Mouse (Mus musculus): ENCODE results near the gene Higd1a. TPM values are rescaled to one million over a fixed set of nuclear protein-coding genes. Genes with fewer than 3 reads are reported as not detected.

Gene Higd1a
- 293 and 317 TPM in 2 replicates for polyA plus RNA-seq (2015; fragmentation: Nextera tagmentation; extraction: Ambion mirVana)

DNA sequence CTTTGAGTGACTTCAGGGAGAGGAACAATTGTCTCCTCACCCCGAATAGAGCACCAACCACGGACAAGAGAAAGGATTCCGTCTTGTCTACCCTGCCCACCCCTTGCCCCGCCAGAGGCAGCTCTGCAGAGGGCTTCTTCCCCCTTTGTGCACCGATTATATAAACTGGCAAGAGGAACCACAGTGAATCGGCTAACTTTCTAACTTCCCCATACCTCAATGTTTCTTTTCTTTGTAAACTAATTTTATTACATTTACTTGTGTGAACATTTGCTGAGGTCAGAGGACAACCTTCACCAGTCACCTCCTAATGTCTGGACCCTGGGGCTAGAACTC is at the start of gene Higd1a:
Gene Higd1a, minus strand, starts transcription at position 210 of the 336 bp plus-strand sequence.
- Histone ChIP-seq H3K9ac (ENCODE audit: low read length) (peak within 1 kb of the TSS; percentile 89), H3K27me3 (ENCODE audit: control insufficient read depth, insufficient read depth, low read length) (no peaks in the 10 kb centered on the region), H3K4me1 (ENCODE audit: control insufficient read depth, insufficient read depth, low read length) (peaks cover 15% of the 10 kb centered on the region), H3K9me3 (replicated peaks; ENCODE audit: control insufficient read depth, low read length) (no peaks in the 10 kb centered on the region), H3K4me2 (ENCODE audit: low read depth, low read length) (peak within 1 kb of the TSS; percentile 64), H3K4me3 (replicated peaks; ENCODE audit: low read length) (peak within 1 kb of the TSS; percentile 86), H3K27ac (ENCODE audit: low read length) (peak within 1 kb of the TSS; percentile 99), H3K36me3 (ENCODE audit: control insufficient read depth, insufficient read depth, low read length) (peaks cover 6% of the 10 kb centered on the region; the same call in 1 of the 2 replicates)
- WGBS, result 13% methylated on average over 6 of the region's 6 CpGs
- ATAC-seq (ENCODE audit: insufficient read depth, low FRiP score), result no peak

- no peak for ATAC-seq (ENCODE audit: insufficient read depth, low FRiP score)
- H3K4me1 ChIP-seq (ENCODE audit: control insufficient read depth, insufficient read depth, low read length), result no peaks in the 10 kb centered on the region
- H3K4me2 ChIP-seq (ENCODE audit: low read depth, low read length), result no peak overlapping the region
- no peaks in the 10 kb centered on the region for H3K36me3 ChIP-seq (ENCODE audit: control insufficient read depth, insufficient read depth, low read length)
- H3K27ac ChIP-seq (ENCODE audit: low read length), result no peak overlapping the region
- H3K9me3 ChIP-seq (replicated peaks; ENCODE audit: control insufficient read depth, low read length), result no peaks in the 10 kb centered on the region
- H3K4me3 ChIP-seq (replicated peaks; ENCODE audit: low read length), result no peak overlapping the region
- H3K27me3 ChIP-seq (ENCODE audit: control insufficient read depth, insufficient read depth, low read length), result no peaks in the 10 kb centered on the region
- no peak overlapping the region for H3K9ac ChIP-seq (ENCODE audit: low read length)
- 69% methylated on average over 10 of the region's 10 CpGs for WGBS
These were observed 49.4 kb upstream of the Higd1a start for GRCm38 (mm10) chr9:121907356-121908070.

- WGBS, result 84% methylated on average over 5 of the region's 5 CpGs
- Histone ChIP-seq H3K4me2 (ENCODE audit: low read depth, low read length) (no peak overlapping the region), H3K27me3 (ENCODE audit: control insufficient read depth, insufficient read depth, low read length) (no peaks in the 10 kb centered on the region), H3K4me1 (ENCODE audit: control insufficient read depth, insufficient read depth, low read length) (no peaks in the 10 kb centered on the region), H3K27ac (ENCODE audit: low read length) (no peak overlapping the region), H3K9me3 (replicated peaks; ENCODE audit: control insufficient read depth, low read length) (no peaks in the 10 kb centered on the region), H3K36me3 (ENCODE audit: control insufficient read depth, insufficient read depth, low read length) (no peaks in the 10 kb centered on the region), H3K9ac (ENCODE audit: low read length) (no peak overlapping the region), H3K4me3 (replicated peaks; ENCODE audit: low read length) (no peak overlapping the region)
- no peak for ATAC-seq (ENCODE audit: insufficient read depth, low FRiP score)
These were observed 48.3 kb upstream of the Higd1a start for GRCm38 (mm10) chr9:121906456-121906855.

DNA sequence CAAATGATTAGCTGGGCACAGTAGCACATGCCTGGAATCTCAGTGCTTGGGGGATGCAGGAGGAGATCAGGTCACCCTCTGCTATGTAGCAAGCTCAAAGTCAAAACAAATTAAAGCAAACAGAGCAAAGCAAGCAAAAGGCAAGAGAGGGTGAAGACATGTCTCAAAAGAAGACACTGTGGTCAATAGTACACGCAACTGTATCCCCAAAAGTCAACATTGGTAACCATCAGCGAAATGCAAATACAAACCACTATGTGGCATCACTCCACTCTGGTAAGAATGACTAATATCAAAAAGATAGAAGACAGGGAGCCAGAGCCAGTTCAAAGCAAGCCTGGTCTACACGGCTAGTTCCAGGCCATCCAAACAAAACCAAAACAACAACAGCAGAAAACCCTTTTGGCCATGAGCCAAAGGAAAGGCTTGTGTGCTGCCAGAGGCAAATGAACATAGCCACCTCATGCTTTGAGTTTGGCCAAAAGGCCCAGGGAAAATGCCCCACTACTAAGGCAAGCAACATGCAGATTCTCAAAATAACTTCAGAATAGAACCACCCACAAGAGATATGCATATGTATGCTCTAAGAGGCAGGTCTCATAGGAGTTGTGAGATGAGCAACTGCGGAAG is 47.5 kb upstream of the Higd1a start:
- Histone ChIP-seq H3K4me1 (ENCODE audit: control insufficient read depth, insufficient read depth, low read length) (no peaks in the 10 kb centered on the region), H3K27ac (ENCODE audit: low read length) (no peak overlapping the region), H3K4me3 (replicated peaks; ENCODE audit: low read length) (no peak overlapping the region), H3K9ac (ENCODE audit: low read length) (no peak overlapping the region), H3K4me2 (ENCODE audit: low read depth, low read length) (no peak overlapping the region), H3K9me3 (replicated peaks; ENCODE audit: control insufficient read depth, low read length) (no peaks in the 10 kb centered on the region), H3K27me3 (ENCODE audit: control insufficient read depth, insufficient read depth, low read length) (no peaks in the 10 kb centered on the region), H3K36me3 (ENCODE audit: control insufficient read depth, insufficient read depth, low read length) (no peaks in the 10 kb centered on the region)
- ATAC-seq (ENCODE audit: insufficient read depth, low FRiP score), result no peak
- 68% methylated on average over 4 of the region's 4 CpGs for WGBS

GRCm38 (mm10) chr9:121904946-121905345 is 46.8 kb upstream of the Higd1a start:
- no peaks in the 10 kb centered on the region for H3K27me3 ChIP-seq (ENCODE audit: control insufficient read depth, insufficient read depth, low read length)
- H3K9me3 ChIP-seq (replicated peaks; ENCODE audit: control insufficient read depth, low read length), result no peaks in the 10 kb centered on the region
- no peak overlapping the region for H3K27ac ChIP-seq (ENCODE audit: low read length)
- H3K4me1 ChIP-seq (ENCODE audit: control insufficient read depth, insufficient read depth, low read length), result no peaks in the 10 kb centered on the region
- H3K9ac ChIP-seq (ENCODE audit: low read length), result no peak overlapping the region
- H3K36me3 ChIP-seq (ENCODE audit: control insufficient read depth, insufficient read depth, low read length), result no peaks in the 10 kb centered on the region
- no peak for ATAC-seq (ENCODE audit: insufficient read depth, low FRiP score)
- no peak overlapping the region for H3K4me2 ChIP-seq (ENCODE audit: low read depth, low read length)
- WGBS, result 88% methylated on average over 7 of the region's 7 CpGs
- no peak overlapping the region for H3K4me3 ChIP-seq (replicated peaks; ENCODE audit: low read length)

- ATAC-seq (ENCODE audit: insufficient read depth, low FRiP score), result no peak
- no peak overlapping the region for H3K4me2 ChIP-seq (ENCODE audit: low read depth, low read length)
- H3K36me3 ChIP-seq (ENCODE audit: control insufficient read depth, insufficient read depth, low read length), result no peaks in the 10 kb centered on the region
- H3K27me3 ChIP-seq (ENCODE audit: control insufficient read depth, insufficient read depth, low read length), result no peaks in the 10 kb centered on the region
- WGBS, result 68% methylated on average over 4 of the region's 4 CpGs
- no peak overlapping the region for H3K4me3 ChIP-seq (replicated peaks; ENCODE audit: low read length)
- no peaks in the 10 kb centered on the region for H3K9me3 ChIP-seq (replicated peaks; ENCODE audit: control insufficient read depth, low read length)
- no peak overlapping the region for H3K9ac ChIP-seq (ENCODE audit: low read length)
- no peaks in the 10 kb centered on the region for H3K4me1 ChIP-seq (ENCODE audit: control insufficient read depth, insufficient read depth, low read length)
- H3K27ac ChIP-seq (ENCODE audit: low read length), result no peak overlapping the region
These were observed 46.2 kb upstream of the Higd1a start for GRCm38 (mm10) chr9:121904319-121904718.

- no peak overlapping the region for H3K4me2 ChIP-seq (ENCODE audit: low read depth, low read length)
- H3K27me3 ChIP-seq (ENCODE audit: control insufficient read depth, insufficient read depth, low read length), result no peaks in the 10 kb centered on the region
- H3K9me3 ChIP-seq (replicated peaks; ENCODE audit: control insufficient read depth, low read length), result no peaks in the 10 kb centered on the region
- H3K27ac ChIP-seq (ENCODE audit: low read length), result no peak overlapping the region
- no peaks in the 10 kb centered on the region for H3K36me3 ChIP-seq (ENCODE audit: control insufficient read depth, insufficient read depth, low read length)
- H3K9ac ChIP-seq (ENCODE audit: low read length), result no peak overlapping the region
- ATAC-seq (ENCODE audit: insufficient read depth, low FRiP score), result peak; percentile 40; the same call in 1 of the 2 replicates
- 78% methylated on average over 8 of the region's 8 CpGs for WGBS
- H3K4me1 ChIP-seq (ENCODE audit: control insufficient read depth, insufficient read depth, low read length), result no peaks in the 10 kb centered on the region
- H3K4me3 ChIP-seq (replicated peaks; ENCODE audit: low read length), result no peak overlapping the region
These were observed 45.5 kb upstream of the Higd1a start for GRCm38 (mm10) chr9:121903476-121904305.

- Histone ChIP-seq H3K9ac (ENCODE audit: low read length) (no peak overlapping the region), H3K4me2 (ENCODE audit: low read depth, low read length) (no peak overlapping the region), H3K36me3 (ENCODE audit: control insufficient read depth, insufficient read depth, low read length) (no peaks in the 10 kb centered on the region), H3K27me3 (ENCODE audit: control insufficient read depth, insufficient read depth, low read length) (no peaks in the 10 kb centered on the region), H3K9me3 (replicated peaks; ENCODE audit: control insufficient read depth, low read length) (no peaks in the 10 kb centered on the region), H3K4me1 (ENCODE audit: control insufficient read depth, insufficient read depth, low read length) (peaks cover 3% of the 10 kb centered on the region; the same call in 1 of the 2 replicates), H3K27ac (ENCODE audit: low read length) (no peak overlapping the region), H3K4me3 (replicated peaks; ENCODE audit: low read length) (no peak overlapping the region)
- WGBS, result 62% methylated on average over 5 of the region's 5 CpGs
- ATAC-seq (ENCODE audit: insufficient read depth, low FRiP score), result no peak
These were observed 43.8 kb upstream of the Higd1a start for GRCm38 (mm10) chr9:121901710-121902700.
